Mouse (Mus musculus): ENCODE results near the gene Ppih. TPM values are rescaled to one million over a fixed set of nuclear protein-coding genes. Genes with fewer than 3 reads are reported as not detected.
"Not testable (repeated sequence)": the region's sequence is repeated elsewhere in the genome, so short reads cannot be mapped to it uniquely, and the experiment has no call there.

Ppih gene
- total RNA-seq, 2 experiments from 2014 or later: 19.3 to 59.5 TPM

DNA sequence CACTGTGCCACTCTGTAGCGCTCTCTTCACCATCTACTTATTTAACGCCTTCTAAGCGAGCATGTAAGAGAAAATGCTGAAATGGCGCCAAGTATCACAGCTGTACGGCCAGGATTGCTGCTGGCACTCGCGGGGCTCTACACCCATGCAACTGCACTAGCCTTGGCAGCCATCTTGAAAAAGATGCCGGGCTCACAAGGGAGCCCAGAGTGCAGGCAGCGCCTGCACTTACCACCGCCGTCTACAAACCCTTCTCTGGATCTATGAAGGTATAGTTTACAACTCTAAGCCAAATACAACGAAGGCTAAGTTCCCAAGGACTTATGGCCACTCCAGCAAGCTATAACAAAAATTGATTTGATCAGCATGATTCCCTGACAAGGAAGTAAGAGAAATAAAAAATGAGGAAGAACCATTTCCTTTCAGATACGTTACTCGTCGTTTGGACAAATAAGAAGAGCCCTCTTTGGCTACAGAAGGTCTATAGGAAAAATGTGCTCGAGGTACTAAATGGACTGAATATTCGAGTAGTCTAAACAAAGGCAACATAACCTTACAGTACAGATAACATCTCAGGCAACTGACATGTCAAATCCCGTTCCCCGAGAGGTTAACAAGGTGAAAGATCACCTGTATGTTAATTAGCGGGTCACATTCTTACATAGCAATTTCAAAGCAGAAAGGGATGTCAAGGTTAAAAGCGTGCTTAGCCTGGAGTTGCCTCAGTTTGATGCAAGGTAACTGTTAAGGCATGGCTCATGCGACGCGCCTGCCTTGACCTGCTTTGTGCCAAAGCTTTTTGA is 27.4 kb downstream of the Ppih start:
- peak; percentile 66 for ATAC-seq (replicated peaks; ENCODE audit: low FRiP score, poor library complexity, severe bottlenecking)

- ATAC-seq (replicated peaks; ENCODE audit: low FRiP score, poor library complexity, severe bottlenecking): no peak
Observed at GRCm38 (mm10) chr4:119291921-119292320, 28.4 kb downstream of the Ppih start.

DNA sequence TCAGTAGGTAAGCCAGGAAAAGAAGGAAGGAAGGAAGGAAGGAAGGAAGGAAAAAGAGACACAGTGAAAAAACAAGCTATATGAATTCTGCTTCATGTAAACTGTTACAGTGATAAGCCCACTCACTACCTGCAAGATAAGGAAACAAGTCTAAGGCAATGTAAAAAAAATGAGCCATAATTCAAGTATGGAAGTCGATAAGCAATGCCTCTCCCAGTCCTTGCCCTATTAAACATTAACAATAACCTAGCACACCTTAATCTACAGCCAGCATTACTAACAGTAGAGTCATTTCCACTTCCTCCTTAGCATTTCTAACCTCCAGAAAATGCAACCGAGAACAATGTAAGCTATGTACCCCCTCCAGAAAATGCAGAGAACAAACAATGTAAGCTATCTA is 35.0 kb downstream of the Ppih start:
- ATAC-seq (replicated peaks; ENCODE audit: low FRiP score, poor library complexity, severe bottlenecking): no peak

DNA sequence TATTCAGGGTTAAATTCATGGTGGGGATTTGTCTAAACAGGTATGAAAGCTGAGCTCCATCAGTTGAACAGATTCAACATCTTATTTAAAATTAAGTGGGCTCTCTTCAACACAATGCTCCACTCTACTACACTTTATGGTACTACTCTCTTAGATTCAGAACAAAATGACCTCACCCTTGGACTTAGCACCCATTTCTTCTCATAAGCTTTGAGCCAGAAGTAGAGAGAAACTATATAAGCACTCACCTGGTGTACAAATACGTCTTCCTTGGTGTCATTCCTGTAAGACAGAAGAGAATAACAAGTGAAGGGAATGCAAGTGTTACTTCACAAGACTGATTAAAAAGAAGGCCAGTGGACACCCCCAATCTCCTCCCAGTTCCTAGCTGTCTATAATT is 35.5 kb downstream of the Ppih start:
- no peak for ATAC-seq (replicated peaks; ENCODE audit: low FRiP score, poor library complexity, severe bottlenecking)

DNA sequence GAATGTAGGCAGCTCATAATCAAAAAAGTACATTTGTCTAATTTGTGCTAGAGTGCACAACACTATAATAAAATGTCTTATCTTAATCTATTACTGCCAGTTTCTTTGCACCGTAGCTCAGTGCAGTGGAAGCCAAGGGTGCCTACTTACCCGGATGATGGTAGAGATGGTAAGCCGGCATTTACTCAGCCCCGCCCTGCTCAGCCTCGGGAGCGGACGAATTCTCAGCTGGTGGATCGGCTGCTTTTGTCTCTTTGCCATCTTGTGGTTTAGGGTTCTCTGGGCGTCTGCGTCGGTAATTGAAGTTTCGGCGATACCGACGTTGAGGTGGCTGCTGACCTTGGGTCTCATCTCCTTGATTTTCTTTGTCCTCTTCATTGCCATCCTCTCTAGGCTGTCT is 41.6 kb downstream of the Ppih start:
- ATAC-seq (replicated peaks; ENCODE audit: low FRiP score, poor library complexity, severe bottlenecking): not testable (repeated sequence)

DNA sequence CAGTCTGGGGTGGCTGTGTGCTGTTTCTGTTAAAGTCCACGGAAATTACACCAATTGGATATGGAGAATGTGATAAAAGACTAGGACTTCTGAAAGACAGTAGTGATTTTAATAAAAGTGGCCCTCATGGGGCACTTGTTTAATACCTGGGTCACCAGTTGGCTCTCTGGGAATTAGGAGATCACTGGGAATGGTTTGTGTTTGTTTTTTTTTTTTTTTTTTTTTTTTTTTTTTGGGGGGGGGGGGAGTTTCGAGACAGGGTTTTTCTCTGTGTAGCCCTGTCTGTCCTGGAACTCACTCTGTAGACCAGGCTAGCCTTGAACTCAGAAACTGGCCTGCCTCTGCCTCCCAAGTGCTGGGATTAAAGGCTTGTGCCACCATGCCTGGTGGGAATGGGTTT is 44.6 kb downstream of the Ppih start:
- no peak for ATAC-seq (replicated peaks; ENCODE audit: low FRiP score, poor library complexity, severe bottlenecking)

DNA sequence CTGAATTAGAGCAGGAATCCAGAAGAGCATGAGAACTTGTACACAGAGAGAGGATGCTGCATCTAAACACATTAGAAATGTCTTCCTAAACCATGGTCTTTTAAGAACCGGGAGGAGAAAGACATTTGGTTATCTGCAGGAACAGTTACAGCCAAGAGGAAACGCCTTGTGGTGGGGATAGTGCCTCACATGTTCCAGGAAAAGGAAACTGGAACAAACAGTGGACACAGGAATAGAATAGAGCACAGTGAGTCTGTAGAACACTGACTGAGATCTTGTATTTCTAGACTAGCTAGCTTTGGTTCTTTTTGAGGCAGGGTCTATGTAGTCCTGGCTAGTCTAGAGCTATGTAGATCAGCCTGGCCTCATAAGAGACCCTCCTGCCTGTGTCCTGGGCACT is 45.1 kb downstream of the Ppih start:
- no peak for ATAC-seq (replicated peaks; ENCODE audit: low FRiP score, poor library complexity, severe bottlenecking)

DNA sequence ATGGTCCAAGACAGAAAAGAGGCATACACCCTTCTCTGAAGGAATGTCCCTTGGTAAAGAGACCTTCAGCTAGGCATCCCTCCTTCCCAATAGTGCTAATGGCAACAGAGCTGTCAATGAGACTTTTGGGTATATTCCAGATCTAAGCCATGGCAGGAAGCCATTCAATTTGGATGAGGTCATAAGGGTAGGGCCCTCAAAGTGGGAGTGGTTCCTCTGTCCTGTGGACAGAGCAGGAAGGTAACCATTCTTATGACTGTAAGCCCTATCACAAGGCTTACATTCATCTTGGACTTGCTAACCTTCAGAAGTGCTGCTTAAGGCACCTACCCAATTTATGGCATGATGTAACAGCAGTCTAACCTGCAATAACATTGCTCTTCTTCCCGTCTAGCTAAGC is 45.7 kb downstream of the Ppih start:
- 0 out of 2 replicates have a peak, but pooled peaks have one; percentile 20 for ATAC-seq (replicated peaks; ENCODE audit: low FRiP score, poor library complexity, severe bottlenecking)

- ATAC-seq (replicated peaks; ENCODE audit: low FRiP score, poor library complexity, severe bottlenecking): no peak
Observed at GRCm38 (mm10) chr4:119266606-119267005, 53.7 kb downstream of the Ppih start.

DNA sequence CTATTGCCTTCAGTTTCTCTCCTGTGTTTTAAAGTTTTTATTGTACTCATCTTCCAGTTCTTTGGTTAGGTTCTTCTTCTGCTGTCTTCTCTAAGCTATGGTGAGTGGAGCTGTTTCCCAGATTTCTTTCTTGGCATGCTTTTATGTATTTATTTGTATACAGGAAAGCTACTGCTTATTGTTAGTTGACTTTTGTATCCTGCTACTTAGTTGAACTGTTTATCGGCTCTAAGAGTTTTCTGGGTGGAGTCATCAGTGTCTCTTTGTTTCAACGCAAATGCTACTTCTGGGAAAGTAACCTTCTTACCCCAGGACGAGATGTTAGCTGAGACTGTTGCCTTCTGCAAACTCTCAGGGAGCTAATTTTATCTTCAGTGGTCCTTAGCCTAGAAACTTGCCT is 56.9 kb downstream of the Ppih start:
- no peak for ATAC-seq (replicated peaks; ENCODE audit: low FRiP score, poor library complexity, severe bottlenecking)

DNA sequence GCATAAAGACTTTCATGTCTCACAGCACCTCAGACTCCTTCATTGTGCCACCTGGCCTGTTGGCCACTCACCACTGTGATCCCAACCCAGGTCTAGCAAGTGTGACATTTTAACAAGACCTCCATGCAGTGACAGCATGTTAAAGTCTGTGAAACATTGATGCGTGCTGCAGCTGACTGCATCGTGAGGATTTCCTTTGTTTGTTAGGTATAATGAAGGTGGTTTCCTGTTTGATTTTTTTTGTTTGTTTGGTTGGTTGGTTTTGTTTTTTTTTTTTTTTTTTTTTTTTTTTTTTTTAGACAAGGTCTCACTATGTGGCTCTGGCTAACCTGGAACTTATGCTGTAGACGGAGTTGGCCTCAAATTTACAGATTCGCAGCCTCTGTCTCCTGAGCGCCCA is 57.9 kb downstream of the Ppih start:
- ATAC-seq (replicated peaks; ENCODE audit: low FRiP score, poor library complexity, severe bottlenecking): no peak

- ATAC-seq (replicated peaks; ENCODE audit: low FRiP score, poor library complexity, severe bottlenecking): no peak
Observed at GRCm38 (mm10) chr4:119261087-119261713, 59.1 kb downstream of the Ppih start.

DNA sequence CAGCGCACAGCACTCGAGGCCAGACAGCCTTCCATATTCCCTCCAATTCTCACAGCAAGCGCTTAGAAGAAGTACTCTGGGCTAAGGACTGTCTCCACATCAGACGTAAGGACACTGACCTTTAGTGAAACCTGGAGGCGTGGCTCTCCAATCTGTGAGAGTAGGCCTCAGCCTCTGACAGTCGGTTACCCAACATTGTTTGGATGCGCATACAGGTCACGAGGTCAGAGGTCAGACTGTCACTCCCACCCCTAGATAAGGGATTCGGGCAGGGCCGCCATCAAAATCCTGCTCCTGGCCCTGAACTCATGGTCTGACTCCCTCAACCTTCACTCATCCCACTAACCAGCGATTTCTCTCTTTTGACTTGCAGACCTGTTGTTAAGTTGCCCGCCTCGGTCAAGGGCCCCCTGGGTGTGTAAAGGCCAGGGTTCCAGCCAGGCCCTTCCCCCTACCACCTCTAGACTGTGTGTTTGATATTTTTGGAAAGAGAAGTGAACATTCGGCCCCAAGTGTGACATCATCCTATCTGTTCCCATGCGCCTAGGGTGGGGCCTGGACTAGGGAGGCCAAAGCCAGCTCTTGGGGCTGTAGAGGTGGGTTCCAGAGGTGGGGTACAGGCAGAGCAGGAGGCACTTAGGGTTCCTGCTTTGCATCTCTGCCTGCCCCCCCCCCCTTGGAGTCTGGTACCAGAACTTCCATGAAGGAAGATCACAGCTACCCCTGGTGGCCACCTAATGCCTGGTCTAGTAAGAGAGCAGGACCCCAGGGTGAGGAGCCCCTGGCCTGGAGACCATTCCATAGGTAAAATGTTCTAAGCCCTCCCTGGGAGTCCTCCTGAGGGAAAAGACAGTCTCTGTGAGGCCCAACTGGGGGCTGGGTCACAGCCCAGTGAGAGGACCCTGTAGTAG is 60.7 kb downstream of the Ppih start:
- ATAC-seq (replicated peaks; ENCODE audit: low FRiP score, poor library complexity, severe bottlenecking): no peak

DNA sequence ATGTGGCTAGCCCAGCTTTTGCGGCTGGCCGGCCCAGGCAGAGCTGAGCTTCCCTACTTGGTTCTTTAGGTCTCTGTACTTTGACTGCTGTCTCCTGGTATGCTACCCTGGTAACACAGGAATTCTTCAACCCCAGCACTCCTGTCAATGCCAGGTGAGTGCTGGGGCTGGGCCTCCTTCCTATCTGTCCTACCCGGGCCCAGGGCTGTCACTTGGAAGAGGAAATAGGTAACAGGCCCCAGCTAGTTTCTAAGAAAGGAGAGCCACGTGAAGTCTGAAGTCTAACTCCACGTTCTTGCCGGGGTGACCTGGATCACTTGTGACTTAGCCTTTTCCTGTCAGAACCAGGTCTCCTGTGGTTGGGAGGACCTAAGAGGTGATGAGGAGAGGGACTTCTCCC is 63.3 kb downstream of the Ppih start:
- ATAC-seq (replicated peaks; ENCODE audit: low FRiP score, poor library complexity, severe bottlenecking): no peak

DNA sequence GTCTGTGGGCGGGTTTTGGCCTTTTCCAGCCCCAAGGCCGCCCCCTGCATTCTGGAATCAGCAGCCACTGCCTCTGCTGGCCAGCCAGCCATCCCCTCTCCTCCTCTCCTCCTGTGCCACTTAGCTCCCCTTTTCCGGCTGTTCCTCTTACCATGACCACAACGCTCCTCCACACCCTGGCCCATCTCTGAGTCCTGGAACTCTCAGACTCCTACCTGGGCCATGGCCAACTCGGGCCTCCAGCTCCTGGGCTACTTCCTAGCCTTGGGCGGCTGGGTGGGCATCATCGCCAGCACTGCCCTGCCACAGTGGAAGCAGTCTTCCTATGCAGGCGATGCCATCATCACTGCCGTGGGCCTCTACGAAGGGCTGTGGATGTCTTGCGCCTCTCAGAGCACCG is 65.0 kb downstream of the Ppih start, which contains the start of gene Cldn19:
TSS of gene Cldn19 (plus strand) at position 64 of the 400 bp plus-strand sequence.
- no peak for ATAC-seq (replicated peaks; ENCODE audit: low FRiP score, poor library complexity, severe bottlenecking)

- ATAC-seq (replicated peaks; ENCODE audit: low FRiP score, poor library complexity, severe bottlenecking): no peak
Observed at GRCm38 (mm10) chr4:119254012-119254618, 66.2 kb downstream of the Ppih start.

DNA sequence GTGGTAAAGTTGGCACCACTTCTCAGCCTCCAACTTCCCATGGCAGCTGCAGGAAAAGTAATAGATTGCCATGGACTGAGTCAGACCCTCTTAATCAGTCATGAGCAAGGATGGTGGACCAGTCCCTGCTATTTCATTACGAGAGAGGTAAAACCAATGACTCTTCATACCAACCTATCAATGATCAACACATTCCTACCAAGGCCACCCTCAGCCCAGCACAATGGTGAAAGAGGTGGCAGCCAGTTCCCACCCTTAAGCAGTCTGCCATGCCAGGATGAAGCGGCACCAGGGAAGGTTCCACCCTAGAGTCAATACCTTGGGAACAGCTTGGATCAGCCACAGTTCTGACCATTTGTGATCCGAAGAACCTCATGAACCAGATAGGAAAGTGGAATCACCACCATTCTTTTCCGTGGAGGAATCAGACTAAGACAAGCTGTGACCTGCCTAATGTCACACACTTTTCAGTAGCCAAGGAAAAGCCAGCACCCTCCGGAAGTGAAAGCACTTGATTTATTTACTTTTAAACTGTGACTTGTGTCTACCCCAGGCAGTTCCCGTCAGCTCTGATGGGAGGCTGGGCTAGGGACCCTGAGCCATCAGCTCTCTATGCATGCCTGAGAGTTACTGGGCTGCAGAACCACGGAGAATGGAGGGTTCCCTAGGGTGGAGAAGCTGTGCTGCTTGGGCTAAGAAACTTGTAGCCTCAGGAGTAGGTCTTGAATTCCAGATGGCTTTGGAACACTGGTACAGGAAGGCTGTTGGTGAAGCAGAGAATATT is 68.1 kb downstream of the Ppih start:
- no peak for ATAC-seq (replicated peaks; ENCODE audit: low FRiP score, poor library complexity, severe bottlenecking)

Measured in erythroid progenitor cell, adult 5-6 weeks (primary cell).